Mouse (Mus musculus) bone marrow macrophage, adult 2 months (primary cell): ENCODE results near the gene Arid1b. TPM values are rescaled to one million over a fixed set of nuclear protein-coding genes. Genes with fewer than 3 reads are reported as not detected.
A peak's percentile ranks its signal among the peaks of the same experiment; 100 is the strongest.

Experiments
- H3K27ac ChIP-seq: 2 replicates; pipeline ENCODE4 v1.5.1; 2012; ENCODE audit warnings: low read depth, low read length; ENCODE audit not compliant: insufficient read depth
- H3K4me1 ChIP-seq: 2 replicates; pipeline ENCODE4 v1.6.1; 2012; ENCODE audit warnings: low read length; ENCODE audit not compliant: control insufficient read depth, insufficient read depth
- H3K4me3 ChIP-seq: 2 replicates; pipeline ENCODE4 v1.5.1; 2012; ENCODE audit warnings: mild to moderate bottlenecking, low read length, moderate library complexity; ENCODE audit not compliant: insufficient read depth
- CTCF ChIP-seq: IDR thresholded peaks from 2 replicates; pipeline ENCODE4 v1.5.1; 2012; ENCODE audit warnings: low read depth, mild to moderate bottlenecking, low read length, moderate library complexity
- POLR2A ChIP-seq: IDR thresholded peaks from 2 replicates; pipeline ENCODE4 v1.6.1; 2012; ENCODE audit warnings: mild to moderate bottlenecking, low read depth, low read length, borderline replicate concordance
- polyA plus RNA-seq: library from polyadenylated mRNA; stranded (reverse); fragments of >200 nt; gene quantifications from 2 replicates; pipeline ENCODE4 v1.2.4, GENCODE M21; 2012; ENCODE audit not compliant: missing spikeins, insufficient read depth, insufficient read length

Arid1b gene
- polyA plus RNA-seq, 1 experiment: 25.8 TPM

- Histone ChIP-seq H3K4me3 (no peak overlapping the region), H3K27ac (no peak overlapping the region), H3K4me1 (no peaks in the 10 kb centered on the region)
- no peak for TF ChIP-seq CTCF
- no peak for TF ChIP-seq POLR2A
Observed at GRCm38 (mm10) chr17:5285877-5286440, 291.8 kb downstream of the Arid1b start.

- H3K4me3 ChIP-seq: no peak overlapping the region
- TF ChIP-seq POLR2A (no peak), CTCF (no peak)
- H3K4me1 ChIP-seq: no peaks in the 10 kb centered on the region
- no peak overlapping the region for H3K27ac ChIP-seq
Observed at GRCm38 (mm10) chr17:5286571-5287209, 292.6 kb downstream of the Arid1b start.

DNA sequence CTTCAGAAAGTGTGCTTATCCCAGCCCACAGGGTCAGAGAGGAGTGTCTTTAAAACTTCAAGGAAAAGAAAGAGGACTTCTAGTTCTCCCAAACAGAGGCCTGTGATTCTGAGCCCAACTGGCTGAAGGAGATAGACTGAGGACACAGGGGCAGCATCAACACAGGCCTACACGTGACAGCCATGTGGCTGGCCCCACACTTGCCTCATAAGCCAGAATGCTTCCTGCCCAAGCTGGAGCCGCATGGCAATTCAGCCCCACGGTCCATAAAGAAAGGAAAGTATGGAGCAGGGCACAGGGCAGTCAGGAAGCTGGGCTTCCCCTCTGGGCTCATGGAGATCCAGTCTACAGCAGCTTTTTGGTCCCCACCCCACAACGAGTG is 293.1 kb downstream of the Arid1b start:
- H3K4me3 ChIP-seq: no peak overlapping the region
- no peak for TF ChIP-seq CTCF
- TF ChIP-seq POLR2A: no peak
- no peaks in the 10 kb centered on the region for H3K4me1 ChIP-seq
- no peak overlapping the region for H3K27ac ChIP-seq

- no peak overlapping the region for H3K27ac ChIP-seq
- no peak for TF ChIP-seq CTCF
- TF ChIP-seq POLR2A: no peak
- H3K4me1 ChIP-seq: no peaks in the 10 kb centered on the region
Observed at GRCm38 (mm10) chr17:5287641-5288040, 293.5 kb downstream of the Arid1b start.

GRCm38 (mm10) chr17:5293653-5294584 is 299.8 kb downstream of the Arid1b start:
- Histone ChIP-seq H3K27ac (peak overlapping the region; percentile 9; the same call in 1 of the 2 replicates), H3K4me1 (peaks cover 20% of the 10 kb centered on the region), H3K4me3 (no peak overlapping the region)
- no peak for TF ChIP-seq CTCF
- no peak for TF ChIP-seq POLR2A

More at GRCm38 (mm10) chr17:5287641-5288040, 293.5 kb downstream of the Arid1b start:
- H3K4me3 ChIP-seq: no peak overlapping the region

GRCm38 (mm10) chr17:5295086-5295947 is 301.2 kb downstream of the Arid1b start:
- H3K4me3 ChIP-seq: no peak overlapping the region
- peaks cover 20% of the 10 kb centered on the region for H3K4me1 ChIP-seq
- no peak for TF ChIP-seq POLR2A
- TF ChIP-seq CTCF: no peak
- no peak overlapping the region for H3K27ac ChIP-seq

- H3K27ac ChIP-seq: no peak overlapping the region
- H3K4me1 ChIP-seq: peaks cover 20% of the 10 kb centered on the region
- H3K4me3 ChIP-seq: no peak overlapping the region
- TF ChIP-seq CTCF: no peak
- TF ChIP-seq POLR2A: no peak
Observed at GRCm38 (mm10) chr17:5295948-5296262, 301.8 kb downstream of the Arid1b start.

DNA sequence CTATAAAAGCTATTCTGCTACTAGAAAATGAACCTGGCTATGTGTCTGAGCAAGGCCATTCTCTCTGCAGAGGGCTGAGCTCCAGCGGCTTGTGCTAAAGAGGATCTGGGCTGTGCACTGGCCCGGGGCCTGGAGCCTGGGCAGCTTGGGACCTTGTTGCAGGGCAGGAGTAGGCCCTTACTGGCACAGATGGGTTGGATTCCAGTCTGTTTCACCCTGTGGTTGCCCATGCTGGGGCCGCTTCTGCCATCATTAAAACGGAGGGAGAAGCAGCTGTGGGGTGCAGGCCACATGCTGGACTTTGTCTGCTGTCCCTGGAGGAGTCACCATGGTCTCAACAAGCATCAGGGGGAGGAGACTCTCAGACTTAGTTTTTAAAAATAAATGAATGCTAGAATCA is 303.4 kb downstream of the Arid1b start:
- no peak overlapping the region for H3K4me3 ChIP-seq
- H3K27ac ChIP-seq: no peak overlapping the region
- TF ChIP-seq POLR2A: no peak
- no peak for TF ChIP-seq CTCF
- H3K4me1 ChIP-seq: peaks cover 27% of the 10 kb centered on the region

- peaks cover 31% of the 10 kb centered on the region for H3K4me1 ChIP-seq
- TF ChIP-seq POLR2A: no peak
- TF ChIP-seq CTCF: no peak
- H3K4me3 ChIP-seq: no peak overlapping the region
- H3K27ac ChIP-seq: no peak overlapping the region
Observed at GRCm38 (mm10) chr17:5297984-5298383, 303.9 kb downstream of the Arid1b start.
